Mouse (Mus musculus): ENCODE measurements around the gene Coq3. TPM values are rescaled to one million over a fixed set of nuclear protein-coding genes. Genes with fewer than 3 reads are reported as not detected.

Coq3 gene
- polyA plus RNA-seq, 1 experiment: 8.7 TPM

Other genes with a start within 250 kb of the Coq3 start
- gene Prdm13, start 193.7 kb upstream of the Coq3 start, polyA plus RNA-seq (2012; rRNA removed): not detected in 2 replicates
- gene Ccnc, start 152.0 kb upstream of the Coq3 start, polyA plus RNA-seq (2012; rRNA removed): 17.7 and 21.3 TPM in 2 replicates
- gene Usp45, start 112.5 kb upstream of the Coq3 start, polyA plus RNA-seq (2012; rRNA removed): 11.0 and 11.5 TPM in 2 replicates
- 19.3 and 22.2 TPM in 2 replicates for gene Tstd3, start 112.5 kb upstream of the Coq3 start, polyA plus RNA-seq (2012; rRNA removed)
- 155 and 166 TPM in 2 replicates for gene Pnisr, start 32.1 kb upstream of the Coq3 start, polyA plus RNA-seq (2012; rRNA removed)
- 13.2 and 19.7 TPM in 2 replicates for gene Faxc, start 51.7 kb downstream of the Coq3 start, polyA plus RNA-seq (2012; rRNA removed)

Measured in urinary bladder, adult 2 months (tissue).